Mouse (Mus musculus) forebrain, embryonic 16.5 days (tissue): ENCODE measurements around the gene Aagab. TPM values are rescaled to one million over a fixed set of nuclear protein-coding genes. Genes with fewer than 3 reads are reported as not detected.

Experiments
- ATAC-seq: fragments of 200-750 bp; cut with Nextera tagmentation; 2 replicates; pipeline ENCODE4 v1.8.0; 2017; ENCODE audit warnings: mild to moderate bottlenecking, moderate library complexity
- H3K27ac ChIP-seq: fragments of 300-500 bp; sonication (generic); 2 replicates; pipeline ENCODE4 v1.5.1; 2014; ENCODE audit warnings: low read length, control low read depth
- H3K27me3 ChIP-seq: fragments of 300-500 bp; sonication (generic); replicated peaks from 2 replicates; pipeline ENCODE4 v1.6.1; 2014; ENCODE audit warnings: low read length; ENCODE audit not compliant: control insufficient read depth, insufficient read depth
- H3K36me3 ChIP-seq: fragments of 300-500 bp; sonication (generic); 2 replicates; pipeline ENCODE4 v1.6.1; 2014; ENCODE audit not compliant: control insufficient read depth, insufficient read depth
- H3K4me1 ChIP-seq: fragments of 300-500 bp; sonication (generic); replicated peaks from 2 replicates; pipeline ENCODE4 v1.6.1; 2014; ENCODE audit warnings: low read length; ENCODE audit not compliant: control insufficient read depth, insufficient read depth
- H3K4me2 ChIP-seq: fragments of 300-500 bp; sonication (generic); 2 replicates; pipeline ENCODE4 v1.6.1; 2014; ENCODE audit warnings: mild to moderate bottlenecking, low read length, control low read depth
- H3K4me3 ChIP-seq: fragments of 300-500 bp; sonication (generic); replicated peaks from 2 replicates; pipeline ENCODE4 v1.5.1; 2014; ENCODE audit warnings: mild to moderate bottlenecking, low read length, control low read depth
- H3K9ac ChIP-seq: fragments of 300-500 bp; sonication (generic); replicated peaks from 2 replicates; pipeline ENCODE4 v1.6.1; 2014; ENCODE audit warnings: low read depth, low read length, control low read depth
- H3K9me3 ChIP-seq: fragments of 300-500 bp; sonication (generic); 2 replicates; pipeline ENCODE4 v1.6.1; 2016; ENCODE audit warnings: low read length; ENCODE audit not compliant: control insufficient read depth
- WGBS: fragments of 180-500 bp; shearing (Covaris S2); extraction: QIAGEN DNeasy Blood & Tissue Kit; methylation state at CpG from one replicate; pipeline ENCODE4 v1.1.7; 2014; 5-methylcytosine and 5-hydroxymethylcytosine counted together
- polyA plus RNA-seq: library from polyadenylated mRNA; unstranded; fragments of >200 nt; fragmentation: Nextera tagmentation; extraction: Ambion mirVana; gene quantifications from 2 replicates; pipeline ENCODE4 v1.2.1, GENCODE M21; 2015

Aagab gene
- polyA plus RNA-seq, result 58.5 and 65.1 TPM in 2 replicates

- ATAC-seq, result peak; percentile 99
- 2% methylated on average over 67 of the region's 70 CpGs for WGBS
- peak within 1 kb of the TSS; percentile 91 for H3K9ac ChIP-seq
- no peaks in the 10 kb centered on the region for H3K27me3 ChIP-seq
- H3K4me3 ChIP-seq, result peak within 1 kb of the TSS; percentile 97
- no peaks in the 10 kb centered on the region for H3K36me3 ChIP-seq
- H3K4me1 ChIP-seq, result peaks cover 10% of the 10 kb centered on the region
- H3K9me3 ChIP-seq, result no peaks in the 10 kb centered on the region
- H3K4me2 ChIP-seq, result peak within 1 kb of the TSS; percentile 80
- peak within 1 kb of the TSS; percentile 74 for H3K27ac ChIP-seq
Measured at GRCm38 (mm10) chr9:63602043-63602939, at the start of gene Aagab, which contains the start of gene Iqch. Gene Aagab (plus strand): TSS chr9:63602660. Gene Iqch (minus strand): TSS chr9:63602493.

GRCm38 (mm10) chr9:63553628-63554027, 48.8 kb upstream of the Aagab start:
- Histone ChIP-seq H3K4me1 (no peaks in the 10 kb centered on the region), H3K27me3 (peaks cover 5% of the 10 kb centered on the region; the same call in 1 of the 2 replicates), H3K4me3 (no peak overlapping the region), H3K4me2 (no peak overlapping the region), H3K9me3 (no peaks in the 10 kb centered on the region), H3K27ac (no peak overlapping the region), H3K36me3 (no peaks in the 10 kb centered on the region), H3K9ac (no peak overlapping the region)
- no peak for ATAC-seq
- WGBS, result 63% methylated on average over 3 of the region's 3 CpGs

DNA sequence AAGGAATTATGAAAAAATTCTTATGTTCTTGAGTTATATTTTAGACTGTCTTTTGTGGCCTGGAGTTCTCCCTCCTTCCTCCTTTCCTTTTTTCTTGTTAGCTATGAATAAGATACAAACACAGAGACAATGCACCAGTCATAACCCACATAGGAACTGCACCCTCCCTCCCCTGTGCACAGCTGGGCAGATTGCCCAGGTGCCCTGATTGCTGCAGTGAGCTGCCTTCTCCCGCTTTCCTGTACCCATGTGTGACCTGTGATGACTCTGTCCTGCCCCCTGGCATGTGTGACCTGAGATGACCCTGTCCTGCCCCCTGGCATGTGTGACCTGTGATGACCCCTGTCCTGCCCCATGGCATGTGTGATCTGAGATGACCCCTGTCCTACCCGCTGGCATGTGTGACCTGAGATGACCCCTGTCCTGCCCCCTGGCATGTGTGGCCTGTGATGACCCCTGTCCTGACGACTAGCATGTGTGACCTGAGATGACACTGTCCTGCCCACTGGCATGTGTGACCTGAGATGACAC, 46.9 kb upstream of the Aagab start:
- Histone ChIP-seq H3K9ac (no peak overlapping the region), H3K36me3 (no peaks in the 10 kb centered on the region), H3K27me3 (no peaks in the 10 kb centered on the region), H3K4me1 (no peaks in the 10 kb centered on the region), H3K4me2 (no peak overlapping the region), H3K4me3 (no peak overlapping the region), H3K27ac (no peak overlapping the region), H3K9me3 (no peaks in the 10 kb centered on the region)
- 72% methylated on average over 3 of the region's 3 CpGs for WGBS
- ATAC-seq, result no peak

- Histone ChIP-seq H3K4me1 (no peaks in the 10 kb centered on the region), H3K9ac (no peak overlapping the region), H3K27ac (no peak overlapping the region), H3K4me3 (no peak overlapping the region), H3K27me3 (0 out of 2 replicates have a peak, but pooled peaks cover 2% of the 10 kb centered on the region), H3K4me2 (no peak overlapping the region), H3K9me3 (no peaks in the 10 kb centered on the region), H3K36me3 (no peaks in the 10 kb centered on the region)
- no peak for ATAC-seq
- WGBS, result 89% methylated on average over 1 of the region's 1 CpGs
Measured at GRCm38 (mm10) chr9:63556316-63556715, 46.1 kb upstream of the Aagab start.

DNA sequence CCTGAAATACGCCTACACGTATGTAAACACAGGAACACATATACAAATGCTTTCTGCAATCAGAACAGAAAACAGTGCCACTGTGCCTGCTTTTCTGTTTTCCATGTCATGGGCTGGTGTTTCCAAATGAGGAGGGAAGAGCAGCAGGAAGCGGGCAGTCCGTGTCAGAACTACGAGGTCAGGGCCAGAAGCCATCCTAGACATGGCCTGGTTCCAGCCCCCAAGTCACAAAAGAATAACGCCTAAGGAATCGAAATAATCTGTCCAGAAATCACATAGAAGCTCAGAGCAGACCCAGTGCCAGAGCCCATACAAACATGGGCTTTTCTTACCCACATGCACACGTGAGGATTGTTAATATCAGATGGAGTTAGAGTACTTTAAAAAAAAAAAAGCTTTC, 45.5 kb upstream of the Aagab start:
- Histone ChIP-seq H3K27me3 (0 out of 2 replicates have a peak, but pooled peaks cover 3% of the 10 kb centered on the region), H3K4me3 (no peak overlapping the region), H3K4me2 (no peak overlapping the region), H3K4me1 (no peaks in the 10 kb centered on the region; the same call in 1 of the 2 replicates), H3K9ac (no peak overlapping the region), H3K36me3 (no peaks in the 10 kb centered on the region), H3K27ac (no peak overlapping the region), H3K9me3 (no peaks in the 10 kb centered on the region)
- WGBS, result 88% methylated on average over 8 of the region's 8 CpGs
- ATAC-seq, result no peak

DNA sequence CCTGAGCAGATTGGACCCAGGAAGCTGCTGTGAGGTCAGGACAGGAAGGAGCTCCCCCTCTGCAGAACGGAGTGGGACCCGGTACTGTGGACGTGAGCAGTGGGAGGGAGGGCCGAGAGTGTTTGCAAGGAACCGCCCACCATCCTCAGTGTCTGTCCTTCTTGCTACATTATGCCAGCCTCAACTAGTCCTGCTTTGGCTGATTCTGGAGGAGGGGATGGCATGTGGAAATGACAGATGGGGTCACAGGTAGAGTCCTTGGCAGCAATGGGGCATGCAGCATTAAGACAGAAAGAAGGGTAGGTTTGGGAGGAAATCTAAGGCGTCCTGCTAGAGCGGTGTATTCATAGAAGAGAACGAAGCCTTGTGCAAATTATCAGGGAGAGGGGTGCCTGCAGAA, 40.5 kb upstream of the Aagab start:
- ATAC-seq, result no peak

GRCm38 (mm10) chr9:63563436-63563835, 39.0 kb upstream of the Aagab start:
- Histone ChIP-seq H3K4me2 (no peak overlapping the region), H3K4me3 (no peak overlapping the region), H3K4me1 (peaks cover 10% of the 10 kb centered on the region), H3K36me3 (no peaks in the 10 kb centered on the region), H3K27ac (no peak overlapping the region), H3K27me3 (0 out of 2 replicates have a peak, but pooled peaks cover 11% of the 10 kb centered on the region), H3K9ac (no peak overlapping the region), H3K9me3 (no peaks in the 10 kb centered on the region)
- WGBS, result 74% methylated on average over 2 of the region's 2 CpGs
- no peak for ATAC-seq

More for the DNA sequence above, 40.5 kb upstream of the Aagab start:
- Histone ChIP-seq H3K4me1 (peaks cover 3% of the 10 kb centered on the region), H3K27me3 (0 out of 2 replicates have a peak, but pooled peaks cover 6% of the 10 kb centered on the region), H3K4me2 (no peak overlapping the region), H3K27ac (no peak overlapping the region), H3K36me3 (no peaks in the 10 kb centered on the region), H3K9me3 (no peaks in the 10 kb centered on the region), H3K4me3 (no peak overlapping the region), H3K9ac (no peak overlapping the region)
- WGBS, result 33% methylated on average over 8 of the region's 8 CpGs

DNA sequence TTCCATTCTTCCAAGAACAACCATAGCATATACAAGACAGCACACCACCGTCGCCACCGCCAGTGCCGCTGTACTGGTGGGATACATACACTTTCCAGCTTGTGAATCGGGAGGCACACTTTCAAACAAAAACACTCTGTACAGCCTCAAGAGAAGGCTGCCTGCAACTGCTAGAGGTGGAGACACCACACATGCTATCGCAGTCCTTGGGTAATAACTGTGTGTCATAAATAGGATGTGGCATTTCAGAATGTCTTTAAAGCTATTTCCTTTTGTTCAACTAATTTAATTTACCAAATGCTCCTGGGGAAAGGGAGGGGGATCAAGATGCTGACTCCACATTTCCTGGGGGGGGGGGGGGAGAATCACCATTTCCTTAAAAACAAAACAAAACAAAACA, 34.1 kb upstream of the Aagab start:
- Histone ChIP-seq H3K27ac (no peak overlapping the region), H3K9ac (no peak overlapping the region), H3K27me3 (0 out of 2 replicates have a peak, but pooled peaks cover 11% of the 10 kb centered on the region), H3K4me3 (no peak overlapping the region), H3K4me2 (no peak overlapping the region), H3K4me1 (peaks cover 14% of the 10 kb centered on the region), H3K36me3 (no peaks in the 10 kb centered on the region), H3K9me3 (no peaks in the 10 kb centered on the region)
- WGBS, result 54% methylated on average over 6 of the region's 6 CpGs
- no peak for ATAC-seq

GRCm38 (mm10) chr9:63568808-63569207, 33.7 kb upstream of the Aagab start:
- 0 out of 2 replicates have a peak, but pooled peaks cover 11% of the 10 kb centered on the region for H3K27me3 ChIP-seq
- H3K9me3 ChIP-seq, result no peaks in the 10 kb centered on the region
- H3K4me3 ChIP-seq, result no peak overlapping the region
- no peak overlapping the region for H3K9ac ChIP-seq
- 11% methylated on average over 8 of the region's 8 CpGs for WGBS
- H3K4me1 ChIP-seq, result peaks cover 14% of the 10 kb centered on the region
- no peak overlapping the region for H3K27ac ChIP-seq
- H3K36me3 ChIP-seq, result no peaks in the 10 kb centered on the region
- peak overlapping the region; percentile 14; the same call in 1 of the 2 replicates for H3K4me2 ChIP-seq
- peak; percentile 57; the same call in 1 of the 2 replicates for ATAC-seq
